Mouse (Mus musculus) urinary bladder, postnatal 14 days (tissue): Measurements from ENCODE around the gene Rbfox3.

Source experiments
- DNase-seq: peaks from one replicate; pipeline ENCODE4 v3.0.0; 2021; ENCODE audit warnings: low spot score

The Rbfox3 gene

DNA sequence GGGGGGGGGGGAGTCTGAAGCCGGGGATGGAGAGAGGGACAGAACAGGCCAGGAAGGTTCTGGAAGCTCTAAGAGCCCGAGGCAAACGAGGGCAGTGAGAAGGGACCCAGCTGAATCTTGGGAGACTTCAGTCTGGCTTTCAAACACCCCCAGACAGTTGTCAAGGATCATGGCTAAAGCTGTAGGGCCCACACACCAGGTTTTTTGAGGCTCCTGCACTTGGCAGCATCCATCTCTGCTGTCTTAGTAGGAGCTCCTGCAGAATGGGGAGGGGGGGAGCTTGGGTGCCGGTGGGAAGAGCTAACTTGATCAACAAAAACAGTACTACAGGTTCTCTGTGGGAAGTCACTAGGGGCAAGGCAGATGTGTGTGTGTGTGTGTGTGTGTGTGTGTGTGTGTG, 358.9 kb downstream of the Rbfox3 start:
- DNase-seq = no peak

- DNase-seq = no peak
Observed at GRCm38 (mm10) chr11:118551705-118552104, 359.7 kb downstream of the Rbfox3 start.

DNA sequence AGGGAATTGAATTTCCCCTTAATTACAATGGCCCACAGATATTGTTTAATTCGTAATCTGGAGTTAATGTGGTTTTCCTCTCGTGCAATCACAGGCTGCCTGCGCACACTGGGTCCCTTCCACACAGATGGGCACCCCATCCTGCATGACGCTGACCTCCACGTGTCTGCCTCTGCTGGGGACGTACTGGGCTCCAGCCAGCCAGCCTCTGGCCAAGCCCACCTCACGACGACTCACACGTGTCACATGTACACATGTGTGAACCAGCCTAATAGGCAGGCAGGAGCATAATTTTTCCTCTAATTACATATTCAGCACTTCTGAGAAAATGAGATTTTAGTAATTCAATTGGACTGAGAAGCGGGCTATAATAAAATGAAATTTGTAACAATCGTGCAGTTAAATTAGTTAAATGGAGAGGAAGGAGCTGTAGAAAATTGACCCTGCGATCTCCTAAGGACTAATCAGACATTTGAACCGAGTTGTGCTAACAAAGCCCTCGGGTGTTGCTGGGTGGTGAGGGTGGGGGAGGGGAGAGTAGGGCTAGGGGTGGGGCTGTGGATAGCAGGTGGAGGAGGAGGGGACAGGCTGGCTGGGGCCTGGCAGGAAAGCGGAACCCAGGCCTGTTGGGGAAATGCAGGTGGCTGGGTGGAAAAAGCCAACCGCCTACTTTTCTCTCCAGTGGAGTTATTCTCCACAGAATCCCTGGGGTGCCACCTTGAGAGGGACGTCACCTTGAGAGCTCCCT, 360.4 kb downstream of the Rbfox3 start:
- no peak for DNase-seq

DNA sequence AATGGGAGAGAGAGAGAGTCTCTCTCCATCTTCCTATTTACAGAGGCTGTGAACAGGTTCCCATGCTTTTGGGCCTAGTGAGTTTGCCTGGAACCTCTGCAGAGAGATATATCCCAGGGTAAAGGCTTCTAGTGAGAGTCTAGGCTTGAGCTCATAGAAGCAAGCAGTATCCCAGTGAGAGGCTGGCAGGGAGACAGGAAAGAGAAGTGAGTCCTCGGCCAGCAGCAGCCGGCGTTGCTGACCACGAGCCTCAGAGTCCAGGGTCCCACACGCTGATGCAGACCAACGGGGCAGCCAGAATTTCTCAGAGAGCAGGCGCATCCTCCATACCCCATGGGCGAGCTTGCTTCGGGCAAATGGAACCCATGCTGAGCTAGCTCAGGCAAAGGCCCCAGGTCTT, 363.2 kb downstream of the Rbfox3 start:
- no peak for DNase-seq

GRCm38 (mm10) chr11:118546269-118546668, 365.1 kb downstream of the Rbfox3 start:
- no peak for DNase-seq

DNA sequence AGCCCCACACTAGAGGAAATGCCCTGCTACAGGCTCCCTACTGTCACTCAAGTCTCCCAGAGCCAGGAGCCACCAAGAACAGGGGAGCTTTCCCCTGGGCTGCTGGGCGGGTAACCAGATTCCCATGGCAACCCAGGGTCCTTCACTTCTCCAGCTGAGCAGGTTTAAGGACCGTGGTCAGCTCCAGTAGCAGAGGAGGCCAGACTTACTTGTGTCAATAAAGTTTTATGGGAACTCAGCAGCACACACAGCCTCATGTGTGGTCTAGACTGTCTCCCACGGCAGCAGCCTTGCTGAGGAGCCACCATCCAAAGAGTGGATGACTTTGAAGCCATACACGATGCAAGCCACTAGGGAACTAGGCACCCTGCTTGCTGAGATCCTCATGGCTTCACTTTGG, 365.7 kb downstream of the Rbfox3 start:
- DNase-seq = no peak

DNA sequence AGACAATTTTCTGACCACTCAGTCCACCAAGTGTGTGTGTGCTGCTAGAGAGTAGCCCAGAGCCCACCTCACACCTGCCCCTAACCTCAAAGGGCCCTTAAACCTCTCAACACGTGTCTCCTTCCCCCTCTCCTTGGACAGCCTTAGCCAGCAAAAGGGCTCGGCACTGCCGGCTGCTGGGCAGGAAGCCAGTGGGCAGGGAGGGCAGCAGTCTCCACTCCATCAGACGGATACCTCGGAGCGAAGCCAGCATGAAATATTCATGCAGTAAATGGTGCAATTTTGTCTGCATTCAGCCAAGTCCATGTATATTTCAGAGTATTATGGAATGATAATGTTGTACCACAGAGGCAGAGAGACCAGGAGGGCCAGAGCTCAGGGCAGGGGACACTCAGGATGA, 366.8 kb downstream of the Rbfox3 start:
- no peak for DNase-seq

- DNase-seq = no peak
Observed at GRCm38 (mm10) chr11:118542906-118543305, 368.5 kb downstream of the Rbfox3 start.

- DNase-seq = peak; percentile 65
Observed at GRCm38 (mm10) chr11:118540411-118541026, 370.9 kb downstream of the Rbfox3 start.

- DNase-seq = no peak
Observed at GRCm38 (mm10) chr11:118538008-118538407, 373.4 kb downstream of the Rbfox3 start.

DNA sequence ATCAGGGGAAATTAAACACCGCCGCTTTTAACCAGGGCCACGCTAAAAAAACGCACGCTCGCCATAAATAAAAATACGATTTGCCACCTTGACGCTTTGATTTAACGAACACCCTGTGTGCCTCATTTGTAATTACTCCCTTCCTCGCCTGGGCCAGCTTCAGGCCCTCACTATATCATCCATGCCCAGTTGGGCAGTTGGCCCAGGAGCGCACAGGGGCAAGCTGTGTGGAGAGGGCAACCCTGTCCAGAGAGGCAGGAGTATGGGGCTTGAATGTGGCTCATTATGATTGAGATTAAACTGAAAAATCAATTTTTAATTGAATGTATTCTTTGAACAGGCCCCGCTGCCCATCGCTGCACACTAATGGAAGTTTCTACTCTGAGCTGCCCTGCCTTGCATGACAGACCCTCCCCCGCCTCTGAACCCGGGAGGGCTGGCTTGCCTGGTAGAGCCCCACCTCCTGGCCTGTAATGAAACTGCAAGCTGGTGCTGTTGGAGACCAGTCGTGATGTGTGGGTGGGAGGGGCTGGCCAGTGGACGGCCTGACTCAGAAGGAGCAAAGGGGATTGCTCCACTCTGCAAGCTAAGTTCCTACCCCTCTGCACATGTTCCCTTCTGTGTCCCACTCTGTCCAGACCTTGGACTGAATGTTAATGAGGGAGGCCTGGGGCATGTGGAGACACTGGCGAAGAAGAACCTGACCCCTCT, 376.9 kb downstream of the Rbfox3 start:
- peak; percentile 19 for DNase-seq

- no peak for DNase-seq
Observed at GRCm38 (mm10) chr11:118530313-118530712, 381.1 kb downstream of the Rbfox3 start.

GRCm38 (mm10) chr11:118528761-118529160, 382.6 kb downstream of the Rbfox3 start:
- DNase-seq = no peak

- DNase-seq = no peak
Observed at GRCm38 (mm10) chr11:118525059-118525458, 386.3 kb downstream of the Rbfox3 start.

GRCm38 (mm10) chr11:118523496-118524145, 387.8 kb downstream of the Rbfox3 start:
- DNase-seq = no peak

GRCm38 (mm10) chr11:118520932-118521331, 390.5 kb downstream of the Rbfox3 start:
- DNase-seq = no peak

GRCm38 (mm10) chr11:118520251-118520650, 391.1 kb downstream of the Rbfox3 start:
- DNase-seq = no peak

GRCm38 (mm10) chr11:118518743-118519142, 392.7 kb downstream of the Rbfox3 start:
- DNase-seq = no peak

- DNase-seq = no peak
Observed at GRCm38 (mm10) chr11:118517924-118518323, 393.5 kb downstream of the Rbfox3 start.

GRCm38 (mm10) chr11:118512257-118512910, 399.0 kb downstream of the Rbfox3 start:
- no peak for DNase-seq

DNA sequence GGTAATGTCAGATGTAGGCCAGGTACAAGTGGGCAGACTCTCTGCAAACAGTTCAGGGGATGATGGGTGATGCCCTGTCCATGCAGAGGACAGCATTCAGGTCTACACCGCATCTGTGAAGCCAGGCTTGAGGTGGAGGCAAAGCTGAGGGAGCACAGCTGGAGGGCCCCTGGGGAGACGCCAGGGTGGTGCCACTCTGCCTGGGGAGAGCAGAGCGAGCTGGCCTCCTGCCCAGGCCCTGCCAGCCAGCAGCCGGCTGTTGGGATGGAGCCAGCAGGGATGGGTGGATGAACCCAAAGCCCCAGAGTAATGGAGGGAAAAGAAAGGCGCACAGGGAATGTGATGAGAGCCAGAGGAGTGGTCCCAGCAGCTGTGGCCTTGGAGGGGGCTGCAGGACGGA, 399.5 kb downstream of the Rbfox3 start:
- DNase-seq = peak; percentile 50

- no peak for DNase-seq
Observed at GRCm38 (mm10) chr11:118508341-118508740, 403.1 kb downstream of the Rbfox3 start.
